22 mouse cellular contexts compared by ENCODE assay signal in the genomic region with DNA sequence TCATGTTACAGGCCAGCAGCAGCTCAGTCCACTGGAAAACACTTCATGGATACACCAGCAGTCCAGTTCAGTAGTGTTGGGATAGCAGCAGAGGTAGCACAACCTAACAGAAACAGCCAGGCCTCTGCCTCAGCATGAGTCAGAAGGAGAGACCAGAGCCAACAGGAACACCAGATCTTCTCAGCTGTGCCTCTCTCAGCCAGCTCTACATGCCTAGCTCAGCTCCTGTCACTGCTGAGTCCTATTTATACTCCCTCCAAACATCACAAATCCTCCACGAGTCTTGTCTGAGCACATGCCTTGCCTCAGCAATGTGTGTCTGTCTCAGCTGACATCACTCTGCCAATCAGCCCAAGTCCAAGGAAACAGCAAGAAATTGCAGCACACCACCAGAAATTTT. TPM values are rescaled to one million over a fixed set of nuclear protein-coding genes. Genes with fewer than 3 reads are reported as not detected.
DNase-seq lines count a peak whose midpoint lies in the region; ATAC-seq and TF ChIP-seq lines count a peak whose summit lies in the region.
"Had no signal": no experiment of that assay in that cellular context is flagged by ENCODE, and none has a peak within 500 bp of the region (broad histone marks: within the 10 kb centered on the region; RNA-seq: fewer than 3 reads in every experiment).

No protein-coding gene starts in this region.

- DNase-seq in gastrocnemius, adult 18-20 months (ENCODE audit: low spot score): peak; percentile 20
- DNase-seq in gastrocnemius, postnatal 4 days (ENCODE audit: low spot score in 2 of 2): no peak
- no peak for DNase-seq in heart, postnatal 14 days
- DNase-seq in brain, adult 2 months (ENCODE audit: low read depth, low spot score): peak; percentile 20
- DNase-seq in thymus, postnatal 4 days: no peak
- DNase-seq in cerebellum, adult 2 months: no peak
- DNase-seq: adrenal gland, postnatal 10 days; cerebellum, adult 11-12 months; cerebellum, adult 9-11 months; cerebellum, postnatal 36 days; gastrocnemius, postnatal 25 days; heart, adult 2 months; kidney, adult 18-20 months had no signal

- H3K4me1 ChIP-seq in heart, embryonic 14.5 days (ENCODE audit: control insufficient read depth in 2 of 2, insufficient read depth in 2 of 2, low read length in 2 of 2): no peaks in the 10 kb centered on the region
- no peaks in the 10 kb centered on the region for H3K4me1 ChIP-seq in cerebellum, adult 2 months (ENCODE audit: control insufficient read depth, insufficient read depth, low read length)
- H3K4me1 ChIP-seq: embryonic facial prominence, embryonic 13.5 days; forebrain, embryonic 12.5 days; hindbrain, embryonic 10.5 days; intestine, embryonic 15.5 days had no signal

- peak overlapping the region; percentile 19 to 59; a peak in 1 of 4 replicates for H3K27ac ChIP-seq in heart, embryonic 14.5 days (replicated peaks in 1 of 2; ENCODE audit: control insufficient read depth in 1 of 2, insufficient read depth in 1 of 2, low read depth in 2 of 2, low read length in 2 of 2)
- no peak overlapping the region for H3K27ac ChIP-seq in cerebellum, adult 2 months (ENCODE audit: insufficient read depth, low read length)
- H3K27ac ChIP-seq: embryonic facial prominence, embryonic 13.5 days; forebrain, embryonic 12.5 days; heart, adult 2 months; hindbrain, embryonic 10.5 days; hindbrain, embryonic 14.5 days; intestine, embryonic 15.5 days had no signal

- 43% methylated on average over 1 of the region's 1 CpGs for WGBS in heart, embryonic 14.5 days
- 26% methylated on average over 1 of the region's 1 CpGs for WGBS in cerebellum, adult 2 months

- no peaks in the 10 kb centered on the region for H3K27me3 ChIP-seq in heart, embryonic 14.5 days (ENCODE audit: control insufficient read depth, insufficient read depth, low read length)
- H3K27me3 ChIP-seq in cerebellum, adult 2 months (ENCODE audit: control insufficient read depth, insufficient read depth, low read length): no peaks in the 10 kb centered on the region
- H3K27me3 ChIP-seq: CH12.LX; embryonic facial prominence, embryonic 13.5 days; forebrain, embryonic 12.5 days; intestine, embryonic 15.5 days had no signal

- no peak for TF ChIP-seq CTCF in cerebellum, adult 2 months (IDR thresholded peaks at IDR 0.05; ENCODE audit: borderline replicate concordance, insufficient read depth, low read depth, low read length)

- H3K9me3 ChIP-seq in heart, embryonic 14.5 days (ENCODE audit: control insufficient read depth, low read length): no peaks in the 10 kb centered on the region
- H3K9me3 ChIP-seq: embryonic facial prominence, embryonic 13.5 days; forebrain, embryonic 12.5 days; hindbrain, embryonic 10.5 days; intestine, embryonic 15.5 days had no signal

- TF ChIP-seq POLR2A in cerebellum, adult 2 months (IDR thresholded peaks at IDR 0.05; ENCODE audit: borderline replicate concordance, insufficient read depth, low read length): no peak

- no peak overlapping the region for H3K9ac ChIP-seq in heart, embryonic 14.5 days (ENCODE audit: low read length)
- H3K9ac ChIP-seq: embryonic facial prominence, embryonic 13.5 days; forebrain, embryonic 12.5 days; hindbrain, embryonic 14.5 days; intestine, embryonic 15.5 days had no signal

- ATAC-seq in heart, embryonic 14.5 days (ENCODE audit: insufficient number of reproducible peaks, insufficient read depth, low FRiP score, low read depth): no peak
- ATAC-seq: forebrain, embryonic 16.5 days; intestine, embryonic 15.5 days had no signal

- intact Hi-C loops in heart, postnatal 14 days (cut with DNase I): no loop called here

- no peak overlapping the region for H3K4me2 ChIP-seq in heart, embryonic 14.5 days (ENCODE audit: low read length)
- H3K4me2 ChIP-seq: embryonic facial prominence, embryonic 13.5 days; forebrain, embryonic 12.5 days; heart, embryonic 11.5 days; hindbrain, embryonic 14.5 days; intestine, embryonic 15.5 days had no signal

- H3K4me3 ChIP-seq in heart, embryonic 14.5 days (ENCODE audit: control insufficient read depth in 1 of 2, insufficient read depth in 1 of 2, low read depth in 1 of 2, low read length in 2 of 2): no peak overlapping the region
- H3K4me3 ChIP-seq in cerebellum, adult 2 months (replicated peaks; ENCODE audit: insufficient read depth, low read depth, low read length): no peak overlapping the region
- H3K4me3 ChIP-seq: embryonic facial prominence, embryonic 13.5 days; forebrain, embryonic 12.5 days; heart, adult 2 months; hindbrain, embryonic 10.5 days; intestine, embryonic 15.5 days had no signal

- no peaks in the 10 kb centered on the region for H3K36me3 ChIP-seq in heart, embryonic 14.5 days (ENCODE audit: control insufficient read depth, insufficient read depth, low read length)
- H3K36me3 ChIP-seq: embryonic facial prominence, embryonic 13.5 days; forebrain, embryonic 12.5 days; hindbrain, embryonic 10.5 days; intestine, embryonic 15.5 days had no signal

RNA-seq across cellular contexts. Expression of a gene that starts 12.4 kb away (rescaled TPM):
- total RNA-seq in gastrocnemius, adult 18-20 months (2021): 10 to 100 TPM; 65.2 to 78.9 TPM
- total RNA-seq in gastrocnemius, postnatal 4 days (2021): 10 to 100 TPM; 45.6 to 72.1 TPM
- polyA plus RNA-seq in heart, embryonic 14.5 days (2014; fragmentation: Nextera tagmentation; extraction: Ambion mirVana): 57.9 and 60.8 TPM in 2 replicates
- total RNA-seq in heart, postnatal 14 days (2021): 10 to 100 TPM; 26.0 to 28.9 TPM
- polyA plus RNA-seq in cerebellum, adult 2 months (2012; rRNA removed): 79.0 and 81.8 TPM in 2 replicates

Comparison
In these comparisons a context has a peak if more than half of its experiments do, and no peak if none do; other contexts are left out.
1. DNase-seq: peak in gastrocnemius, adult 18-20 months (single experiment) and brain, adult 2 months (single experiment); none in gastrocnemius, postnatal 4 days (0 of 2), heart, postnatal 14 days (0 of 2), thymus, postnatal 4 days (single experiment) and cerebellum, adult 2 months (0 of 2).